Mouse (Mus musculus) ovary, postnatal 10 days (tissue): ENCODE data around the gene Tril.

Experiments
- DNase-seq: peaks from one replicate; pipeline ENCODE4 v3.0.0; 2022; ENCODE audit warnings: low spot score

Gene Tril

DNA sequence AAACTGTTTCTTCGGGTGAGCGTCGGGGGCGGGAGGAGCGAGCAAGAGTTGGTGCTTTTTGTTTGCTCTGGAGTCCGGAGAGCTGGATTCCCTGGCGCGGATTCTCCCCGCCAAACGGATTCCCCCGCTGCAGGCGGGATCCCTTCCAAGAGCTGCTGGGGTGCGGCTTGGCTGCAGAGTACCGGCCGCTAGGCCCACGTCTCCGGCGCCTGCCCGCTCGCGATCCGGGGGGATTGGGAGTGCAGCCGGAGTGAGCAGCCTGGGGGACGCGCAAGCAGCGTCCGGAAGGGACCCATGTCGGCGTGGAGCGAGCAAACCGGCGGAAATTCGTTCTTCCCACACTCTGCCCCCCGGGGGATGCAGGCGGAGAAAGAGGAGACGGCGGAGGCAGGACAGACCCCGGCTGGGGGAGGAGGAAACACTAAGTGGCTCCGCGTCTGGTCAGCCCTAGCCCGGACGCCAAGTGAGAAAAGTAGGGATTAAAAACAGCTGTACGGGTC is at the start of gene Tril:
Gene Tril (minus strand): TSS at position 345 of the 500 bp plus-strand sequence.
- DNase-seq, result peak; percentile 82

- no peak for DNase-seq
Observed at GRCm38 (mm10) chr6:53863011-53863410, 42.4 kb upstream of the Tril start.

DNA sequence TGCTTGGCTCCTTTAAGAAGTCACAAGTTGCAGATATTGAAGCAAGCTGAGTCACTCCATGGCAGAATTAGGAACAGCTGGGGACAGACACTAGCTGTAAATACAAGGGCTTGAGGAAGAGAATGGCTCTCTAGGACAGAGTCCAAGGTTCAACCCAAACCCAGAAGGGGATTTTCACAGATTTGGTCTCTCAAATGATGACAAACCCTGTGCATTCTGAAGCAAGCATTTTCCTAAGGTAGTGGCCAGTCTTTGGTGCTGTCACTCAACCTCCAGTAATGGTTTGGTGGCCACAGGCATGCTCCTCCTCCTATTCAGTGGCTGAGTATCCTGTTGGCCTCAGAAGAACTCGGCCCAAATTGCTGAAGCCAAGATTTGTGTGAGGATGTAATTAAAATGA is 38.5 kb upstream of the Tril start:
- DNase-seq, result no peak

DNA sequence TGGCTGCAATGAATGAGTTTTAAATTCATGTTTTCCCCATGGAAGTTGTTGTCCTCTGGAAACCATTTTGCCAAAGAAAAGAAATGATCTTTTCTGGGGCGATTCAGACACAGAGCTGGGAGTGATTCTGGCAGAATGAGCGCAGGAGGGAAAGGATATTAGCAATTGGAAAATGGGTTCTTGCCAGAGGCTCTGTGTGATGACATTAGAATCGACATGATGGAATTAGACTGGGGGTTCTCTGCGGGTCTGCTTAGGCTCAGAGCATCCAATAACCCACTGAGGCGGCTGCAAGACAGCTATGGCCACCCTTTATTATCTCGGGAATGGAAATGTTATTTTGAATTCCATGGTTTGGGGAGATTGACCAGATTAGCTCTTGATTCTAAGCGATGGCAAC is 37.2 kb upstream of the Tril start:
- no peak for DNase-seq

DNA sequence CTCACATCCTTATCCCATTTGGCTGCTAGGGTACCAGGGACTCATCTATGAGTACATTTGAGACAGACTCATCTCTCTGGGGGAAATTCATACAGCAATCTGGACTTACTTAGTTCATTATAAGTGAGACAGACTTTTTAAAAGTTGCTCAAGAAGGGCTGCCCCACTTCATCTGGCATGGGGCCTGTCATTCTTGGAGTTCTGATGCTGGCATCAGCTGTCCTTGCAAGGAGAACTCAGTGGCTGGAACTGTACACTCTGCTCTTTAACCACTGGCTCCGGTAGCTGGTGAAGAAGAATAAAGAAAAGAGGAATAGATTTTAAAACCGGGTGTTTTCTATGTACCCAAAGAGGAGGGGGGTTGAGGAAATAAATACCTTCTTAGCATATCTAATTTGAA is 36.1 kb upstream of the Tril start:
- DNase-seq, result no peak

- no peak for DNase-seq
Observed at GRCm38 (mm10) chr6:53854971-53855856, 34.6 kb upstream of the Tril start.

DNA sequence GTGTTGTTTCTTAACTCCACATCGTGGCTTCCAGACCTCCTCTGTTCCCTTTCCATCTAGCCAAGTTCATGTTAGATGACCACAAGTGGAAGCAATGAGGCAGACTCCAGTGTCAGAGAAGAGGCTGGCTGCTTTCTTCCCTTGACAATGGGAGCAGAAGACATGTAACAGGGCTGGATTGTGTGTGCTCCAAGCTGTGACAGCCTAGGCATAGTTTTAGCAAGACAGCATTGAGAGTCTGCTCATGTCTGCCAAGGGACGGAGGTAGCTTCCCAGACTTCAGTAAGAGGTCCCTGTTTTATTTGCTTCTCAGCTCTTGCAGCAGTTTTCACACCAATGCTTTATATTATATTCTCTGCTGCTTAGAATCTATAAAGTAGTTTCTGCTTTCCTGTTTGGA is 33.6 kb upstream of the Tril start:
- DNase-seq, result no peak

DNA sequence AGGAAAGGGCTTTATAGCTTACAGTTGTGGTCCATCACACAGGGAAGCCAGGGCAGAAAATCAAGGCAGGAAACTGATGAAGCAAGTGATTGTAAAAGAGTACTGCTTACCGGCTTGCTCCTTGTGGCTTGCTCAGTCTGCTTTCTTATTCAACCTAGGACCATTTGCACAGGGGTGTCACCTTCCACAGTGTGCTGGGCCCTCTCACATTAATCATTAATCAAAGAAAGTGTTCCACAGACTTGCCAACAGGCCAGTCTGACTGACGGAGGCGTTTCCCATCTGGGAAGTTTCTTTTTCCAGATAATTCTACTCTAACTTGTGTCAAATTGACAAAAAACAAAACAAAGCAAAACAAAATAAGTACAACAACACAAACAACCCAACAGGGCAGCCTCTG is 32.9 kb upstream of the Tril start:
- no peak for DNase-seq

GRCm38 (mm10) chr6:53844626-53845025 is 24.0 kb upstream of the Tril start:
- no peak for DNase-seq

GRCm38 (mm10) chr6:53825213-53825612 is 4.6 kb upstream of the Tril start:
- no peak for DNase-seq

GRCm38 (mm10) chr6:53821041-53821501 is 441 bp upstream of the Tril start:
- DNase-seq, result no peak

DNA sequence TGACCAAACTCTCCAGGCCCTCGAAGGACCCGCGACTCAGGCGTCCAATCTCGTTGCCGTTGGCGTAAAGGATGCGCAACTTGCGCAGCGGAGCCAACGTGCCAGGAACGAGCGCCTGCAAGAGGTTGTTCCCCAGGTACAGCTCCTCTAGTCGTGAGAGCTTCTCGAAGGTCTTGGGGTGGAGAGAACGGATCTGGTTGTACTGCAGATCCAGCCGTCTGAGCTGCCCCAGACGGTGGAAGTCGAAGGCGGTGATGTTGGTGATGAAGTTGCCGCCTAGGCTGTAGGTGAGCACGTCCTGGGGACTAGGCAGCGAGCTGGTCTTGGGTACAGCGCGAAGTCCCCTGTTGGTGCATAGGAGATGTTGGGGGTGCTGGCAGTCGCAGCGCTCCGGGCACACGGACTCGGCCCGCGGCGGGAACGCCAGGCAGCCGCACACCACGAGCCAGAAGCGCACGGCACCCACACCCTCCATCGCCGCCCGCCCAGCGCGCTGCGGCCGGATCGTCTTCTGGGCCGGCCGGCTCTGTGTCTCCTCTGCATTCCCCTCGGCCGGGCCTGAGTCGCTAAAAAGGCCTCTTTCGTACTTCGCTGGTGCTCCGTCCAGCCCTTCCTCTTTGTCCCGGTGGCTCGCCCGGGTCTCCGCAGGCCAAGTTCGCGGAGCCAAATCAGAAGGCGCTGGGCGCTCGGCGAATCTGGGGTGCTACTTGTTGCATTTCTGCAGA is 707 bp downstream of the Tril start:
- DNase-seq, result peak; percentile 37

DNA sequence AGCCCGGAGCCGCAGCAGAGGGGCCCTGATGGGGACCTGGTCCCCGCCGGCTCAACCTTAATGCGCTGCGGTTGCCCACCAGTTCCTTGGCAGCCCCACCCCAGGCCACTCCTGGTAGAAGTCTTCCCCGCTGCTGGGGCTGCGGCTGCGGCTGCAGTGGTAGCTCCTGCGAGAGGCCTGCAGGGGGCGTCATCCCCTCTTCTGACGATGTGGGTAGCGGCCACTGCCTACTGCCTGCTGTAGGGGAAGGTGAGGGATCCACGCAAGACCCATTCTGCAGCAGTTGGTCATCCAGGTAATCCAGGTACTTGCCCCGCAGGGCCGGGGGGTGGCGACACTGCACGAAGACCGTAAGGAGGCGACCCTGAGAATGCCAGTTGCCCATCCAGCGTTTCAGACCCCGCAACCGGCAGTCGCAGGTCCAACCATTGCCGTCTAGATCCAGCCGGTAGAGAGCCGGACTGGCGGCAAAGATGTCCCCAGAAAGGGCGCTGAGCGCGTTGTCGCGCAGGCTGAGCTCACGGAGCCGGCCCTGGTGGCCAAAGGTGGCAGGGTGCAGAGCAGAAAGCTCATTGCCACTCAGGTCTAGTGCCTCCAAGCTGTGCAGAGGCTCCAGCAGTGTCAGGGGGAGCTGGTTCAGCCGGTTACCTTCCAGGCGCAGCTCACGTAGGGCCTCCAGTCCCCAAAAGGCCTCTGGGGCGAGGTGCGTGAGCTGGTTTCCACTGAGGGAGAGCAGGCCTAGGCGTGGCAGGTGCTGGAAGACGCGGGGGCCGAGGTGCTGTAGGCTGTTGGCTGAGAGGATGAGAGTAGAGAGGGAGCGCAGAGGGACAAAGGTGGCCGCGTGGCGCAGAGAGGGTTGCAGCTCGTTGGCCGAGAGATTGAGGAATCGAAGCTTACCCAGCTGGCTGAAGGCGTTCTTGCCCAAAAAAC is 1.6 kb downstream of the Tril start:
- peak; percentile 27 for DNase-seq

GRCm38 (mm10) chr6:53818264-53818731 is 2.3 kb downstream of the Tril start:
- peak; percentile 73 for DNase-seq

DNA sequence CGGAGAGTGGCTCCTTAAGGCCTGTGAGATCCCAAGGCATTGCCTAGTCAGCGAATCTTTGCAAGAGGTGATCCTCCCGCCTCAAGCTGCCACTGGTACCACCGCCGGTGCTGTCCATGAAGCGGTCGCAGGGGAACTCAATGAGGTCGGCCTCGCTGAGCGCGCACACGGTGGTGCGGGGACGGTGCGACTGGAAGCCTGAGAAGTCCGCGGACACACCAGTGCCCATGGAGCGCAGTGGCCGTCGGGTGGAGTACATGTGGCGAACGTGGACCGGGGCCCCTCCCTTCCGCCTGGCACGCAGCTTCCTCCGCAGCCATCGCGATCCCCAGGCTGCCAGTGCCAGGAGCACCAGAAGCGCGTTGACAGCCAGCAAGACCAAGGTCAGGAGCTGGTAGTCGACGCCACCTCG is 2.9 kb downstream of the Tril start:
- no peak for DNase-seq

DNA sequence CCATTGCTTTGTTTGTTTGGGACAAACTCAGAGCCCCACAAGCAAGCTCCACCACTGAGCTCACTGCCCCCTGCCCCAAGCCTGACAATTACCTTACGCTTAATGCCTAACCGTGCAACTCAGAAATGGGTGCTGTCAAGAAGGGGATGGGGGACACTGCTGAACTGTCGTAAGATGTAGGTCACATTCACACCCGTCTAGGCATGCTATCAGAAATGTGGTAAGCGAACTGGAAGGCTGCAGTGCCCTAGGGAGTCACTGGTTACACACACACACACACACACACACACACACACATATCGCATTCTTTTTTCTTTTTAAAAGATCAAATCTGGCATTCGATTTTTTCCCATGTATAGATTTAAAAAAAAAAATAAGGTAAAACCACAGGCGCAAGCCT is 4.0 kb downstream of the Tril start:
- DNase-seq, result no peak

- DNase-seq, result no peak
Observed at GRCm38 (mm10) chr6:53815691-53816090, 4.9 kb downstream of the Tril start.

- DNase-seq, result no peak
Observed at GRCm38 (mm10) chr6:53814214-53814613, 6.4 kb downstream of the Tril start.

DNA sequence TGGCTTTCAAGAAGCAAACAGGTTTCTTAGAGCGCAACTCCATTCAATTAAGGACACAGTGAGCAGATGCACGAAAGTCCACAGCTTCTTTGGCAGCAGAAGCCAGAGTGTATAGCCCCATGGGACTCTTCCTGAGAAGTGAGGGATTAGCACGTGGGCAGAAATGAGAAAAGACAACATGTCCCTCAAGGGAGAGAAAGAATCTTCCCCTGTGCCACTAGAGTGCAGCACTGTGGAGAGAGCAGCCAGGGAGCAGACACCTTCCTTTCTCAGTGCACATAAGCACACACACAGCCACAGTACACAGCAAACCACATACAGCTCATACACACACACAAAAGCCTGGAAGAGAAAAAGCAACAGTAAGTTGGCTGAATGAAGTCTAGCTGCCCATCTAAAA is 8.4 kb downstream of the Tril start:
- DNase-seq, result no peak

DNA sequence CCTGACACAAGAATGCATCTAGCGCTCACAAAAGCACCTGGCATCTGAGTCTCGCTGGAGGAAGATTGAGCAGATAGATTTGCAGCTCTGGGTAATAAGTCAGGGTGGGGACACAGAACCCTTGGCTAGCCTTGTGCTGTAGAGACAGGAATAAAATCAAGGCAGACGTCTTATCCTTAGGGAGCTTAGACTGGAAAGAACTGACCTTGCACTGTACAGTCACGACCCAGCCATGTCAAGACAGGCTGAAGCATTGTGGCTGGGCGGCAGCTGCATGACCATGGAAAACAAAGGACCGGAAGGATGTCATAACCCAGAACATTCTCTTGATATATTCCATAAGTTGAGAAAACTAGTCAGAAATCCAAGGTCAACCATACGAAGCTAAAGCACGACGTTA is 11.8 kb downstream of the Tril start:
- no peak for DNase-seq

GRCm38 (mm10) chr6:53807185-53807584 is 13.4 kb downstream of the Tril start:
- DNase-seq, result no peak

GRCm38 (mm10) chr6:53806591-53807023 is 14.0 kb downstream of the Tril start:
- DNase-seq, result no peak
